Mouse (Mus musculus): ENCODE measurements around the gene Teddm1a. TPM values are rescaled to one million over a fixed set of nuclear protein-coding genes. Genes with fewer than 3 reads are reported as not detected.
"Not testable (repeated sequence)": the region's sequence is repeated elsewhere in the genome, so short reads cannot be mapped to it uniquely, and the experiment has no call there.

The Teddm1a gene
- polyA plus RNA-seq (2015; fragmentation: Nextera tagmentation; extraction: Ambion mirVana): not detected in 2 replicates

- Histone ChIP-seq H3K27me3 (0 out of 2 replicates have a peak, but pooled peaks cover 3% of the 10 kb centered on the region), H3K4me1 (peaks cover 5% of the 10 kb centered on the region; the same call in 1 of the 2 replicates), H3K9ac (no peak within 1 kb of the TSS), H3K4me2 (no peak within 1 kb of the TSS), H3K27ac (no peak within 1 kb of the TSS), H3K36me3 (no peaks in the 10 kb centered on the region), H3K4me3 (replicated peaks) (no peak within 1 kb of the TSS), H3K9me3 (replicated peaks) (no peaks in the 10 kb centered on the region)
- no peak for ATAC-seq (replicated peaks; ENCODE audit: low FRiP score)
- 33% methylated on average over 4 of the region's 4 CpGs for WGBS
These were observed at the start of gene Teddm1a for GRCm38 (mm10) chr1:153891442-153891841. Gene Teddm1a (plus strand): TSS chr1:153891742.

DNA sequence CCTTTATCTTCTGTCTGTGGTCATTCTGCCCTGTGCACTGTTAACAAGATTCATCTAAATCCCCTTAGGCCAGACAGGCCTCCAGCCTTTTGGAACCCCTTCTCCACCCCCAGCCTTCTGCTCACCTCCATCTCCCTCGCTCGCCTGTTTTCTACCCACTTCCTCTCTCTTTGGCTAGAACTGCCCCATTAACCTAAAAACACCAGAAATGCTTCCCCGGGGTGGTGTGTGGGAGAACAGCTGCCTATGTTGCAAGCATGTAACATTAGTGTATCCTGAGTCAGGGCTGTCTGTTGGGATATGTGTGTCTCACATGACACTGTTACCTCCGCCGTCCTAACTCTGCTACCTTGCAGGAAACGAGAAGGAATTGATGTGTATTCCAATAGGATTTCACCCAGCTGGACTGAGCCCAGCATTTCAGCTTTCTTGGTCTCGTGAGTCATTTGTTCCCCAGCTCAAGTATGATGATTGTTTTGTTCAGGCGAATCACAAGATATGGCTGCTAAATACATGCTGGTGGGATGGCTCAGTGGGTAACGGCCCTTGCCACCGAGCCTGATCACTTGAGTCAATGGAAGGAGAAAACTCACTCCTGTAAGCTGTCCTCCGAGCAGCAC is 49.3 kb upstream of the Teddm1a start:
- Histone ChIP-seq H3K36me3 (no peaks in the 10 kb centered on the region), H3K27ac (no peak overlapping the region), H3K4me2 (no peak overlapping the region), H3K9ac (no peak overlapping the region), H3K27me3 (no peaks in the 10 kb centered on the region), H3K9me3 (replicated peaks) (no peaks in the 10 kb centered on the region), H3K4me3 (replicated peaks) (no peak overlapping the region), H3K4me1 (no peaks in the 10 kb centered on the region)
- 86% methylated on average over 11 of the region's 11 CpGs for WGBS
- ATAC-seq (replicated peaks; ENCODE audit: low FRiP score): no peak

DNA sequence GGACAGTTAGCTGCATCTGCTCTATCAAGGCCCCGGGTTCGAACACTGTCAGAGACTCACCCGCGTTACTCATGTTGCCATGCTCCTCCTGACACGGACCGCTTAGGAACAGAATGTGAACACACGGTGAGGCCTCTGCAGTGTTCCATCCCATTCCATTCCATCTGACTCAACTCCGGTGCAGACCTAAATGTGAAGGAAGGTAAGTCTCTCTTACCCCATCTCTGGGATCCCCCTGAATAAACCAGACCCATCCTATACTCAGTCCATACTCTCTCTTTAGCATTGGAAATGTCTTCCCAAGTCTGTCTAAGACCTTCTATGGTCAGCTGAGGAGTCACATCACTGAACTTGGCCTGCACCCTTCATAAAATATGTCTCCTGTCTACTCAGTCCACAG is 47.5 kb upstream of the Teddm1a start, which contains the start of gene Rgsl1:
TSS of gene Rgsl1 (minus strand) at position 101 of the 400 bp plus-strand sequence.
- Histone ChIP-seq H3K4me1 (no peaks in the 10 kb centered on the region), H3K4me3 (replicated peaks) (no peak within 1 kb of the TSS), H3K9me3 (replicated peaks) (no peaks in the 10 kb centered on the region), H3K9ac (no peak within 1 kb of the TSS), H3K27me3 (no peaks in the 10 kb centered on the region), H3K4me2 (no peak within 1 kb of the TSS), H3K27ac (no peak within 1 kb of the TSS), H3K36me3 (no peaks in the 10 kb centered on the region)
- ATAC-seq (replicated peaks; ENCODE audit: low FRiP score): no peak
- 98% methylated on average over 8 of the region's 8 CpGs for WGBS

GRCm38 (mm10) chr1:153846420-153846819 is 45.1 kb upstream of the Teddm1a start:
- H3K27ac ChIP-seq: no peak overlapping the region
- no peak overlapping the region for H3K4me3 ChIP-seq (replicated peaks)
- no peaks in the 10 kb centered on the region for H3K27me3 ChIP-seq
- H3K4me2 ChIP-seq: no peak overlapping the region
- ATAC-seq (replicated peaks; ENCODE audit: low FRiP score): no peak
- no peaks in the 10 kb centered on the region for H3K9me3 ChIP-seq (replicated peaks)
- no peak overlapping the region for H3K9ac ChIP-seq
- no peaks in the 10 kb centered on the region for H3K4me1 ChIP-seq
- H3K36me3 ChIP-seq: no peaks in the 10 kb centered on the region
- 89% methylated on average over 7 of the region's 7 CpGs for WGBS

- 30% methylated on average over 6 of the region's 6 CpGs for WGBS
- ATAC-seq (replicated peaks; ENCODE audit: low FRiP score): no peak
- H3K27ac ChIP-seq: no peak overlapping the region
- no peak overlapping the region for H3K4me2 ChIP-seq
- H3K27me3 ChIP-seq: no peaks in the 10 kb centered on the region
- H3K4me1 ChIP-seq: no peaks in the 10 kb centered on the region
- no peak overlapping the region for H3K4me3 ChIP-seq (replicated peaks)
- no peaks in the 10 kb centered on the region for H3K36me3 ChIP-seq
- H3K9me3 ChIP-seq (replicated peaks): no peaks in the 10 kb centered on the region
- H3K9ac ChIP-seq: no peak overlapping the region
These were observed 44.7 kb upstream of the Teddm1a start for GRCm38 (mm10) chr1:153846867-153847266.

DNA sequence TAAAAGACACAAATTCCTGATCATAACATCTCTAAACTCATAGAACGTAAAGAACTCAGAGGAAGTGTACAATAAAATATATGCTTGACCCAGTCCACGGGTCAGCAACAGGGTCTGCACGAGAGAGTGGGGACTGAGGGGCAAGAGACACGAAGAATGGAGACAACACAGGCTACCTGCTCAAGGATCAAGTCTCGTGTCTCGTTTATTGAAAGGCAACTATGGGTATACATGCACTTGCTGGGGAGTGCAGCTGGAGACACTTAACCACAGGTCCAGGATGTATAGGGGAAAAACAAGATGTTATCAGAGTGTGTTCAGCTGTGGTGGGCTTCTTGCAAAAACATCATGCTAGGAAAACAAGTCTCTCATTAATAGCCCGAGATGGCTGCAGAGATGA is 38.8 kb upstream of the Teddm1a start:
- not testable (repeated sequence) for H3K27ac ChIP-seq; H3K9me3 ChIP-seq (replicated peaks); H3K36me3 ChIP-seq; H3K9ac ChIP-seq; H3K4me1 ChIP-seq; H3K27me3 ChIP-seq; H3K4me3 ChIP-seq (replicated peaks); ATAC-seq (replicated peaks; ENCODE audit: low FRiP score); H3K4me2 ChIP-seq
- 61% methylated on average over 7 of the region's 7 CpGs for WGBS

DNA sequence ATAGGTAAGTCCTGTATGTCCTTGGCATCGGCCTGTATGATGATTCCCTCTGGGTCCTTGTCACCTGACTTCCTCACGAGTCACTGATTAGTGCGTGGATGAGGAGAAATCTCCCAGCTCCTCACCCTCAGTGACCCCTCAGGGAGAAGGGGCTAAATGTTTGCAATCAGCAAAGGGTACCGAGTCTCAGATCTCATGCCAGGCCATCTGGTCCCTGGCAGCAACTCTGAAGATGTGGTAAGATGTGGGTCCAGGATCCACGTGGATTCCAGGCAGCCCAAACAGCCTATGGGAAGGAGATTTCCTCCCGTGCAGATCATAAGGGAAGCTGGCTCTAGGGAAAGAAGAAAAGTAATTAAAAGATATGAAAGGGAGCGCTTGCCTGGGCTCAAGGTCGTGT is 35.6 kb upstream of the Teddm1a start:
- 78% methylated on average over 8 of the region's 8 CpGs for WGBS
- H3K4me3 ChIP-seq (replicated peaks): no peak overlapping the region
- H3K36me3 ChIP-seq: no peaks in the 10 kb centered on the region
- no peaks in the 10 kb centered on the region for H3K27me3 ChIP-seq
- H3K27ac ChIP-seq: no peak overlapping the region
- no peak for ATAC-seq (replicated peaks; ENCODE audit: low FRiP score)
- no peak overlapping the region for H3K4me2 ChIP-seq
- H3K9me3 ChIP-seq (replicated peaks): no peaks in the 10 kb centered on the region
- no peak overlapping the region for H3K9ac ChIP-seq
- H3K4me1 ChIP-seq: no peaks in the 10 kb centered on the region

DNA sequence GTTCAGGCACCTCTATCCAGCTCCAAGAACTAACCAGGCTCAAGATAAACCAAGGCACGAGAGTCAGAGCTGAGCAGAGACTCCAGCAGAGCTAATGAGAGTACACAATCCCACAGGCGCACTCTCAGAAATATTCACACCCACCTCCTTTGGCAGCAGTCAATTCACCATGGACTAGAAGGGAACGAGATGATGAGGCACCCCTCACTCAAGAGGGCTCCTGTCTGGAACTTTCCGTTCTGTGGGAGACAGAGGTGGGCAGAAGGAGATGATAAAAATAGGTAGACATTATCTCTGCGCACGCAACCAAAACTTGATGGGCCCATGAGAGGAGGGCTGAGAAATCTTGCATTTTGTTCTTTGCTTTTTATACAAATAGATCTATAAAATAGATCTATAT is 17.5 kb upstream of the Teddm1a start, which contains the start of gene Teddm1b:
TSS of gene Teddm1b (plus strand) at position 301 of the 400 bp plus-strand sequence.
- H3K36me3 ChIP-seq: no peaks in the 10 kb centered on the region
- 90% methylated on average over 6 of the region's 6 CpGs for WGBS
- no peaks in the 10 kb centered on the region for H3K27me3 ChIP-seq
- no peak for ATAC-seq (replicated peaks; ENCODE audit: low FRiP score)
- no peaks in the 10 kb centered on the region for H3K9me3 ChIP-seq (replicated peaks)
- H3K4me2 ChIP-seq: no peak within 1 kb of the TSS
- H3K4me3 ChIP-seq (replicated peaks): no peak within 1 kb of the TSS
- H3K4me1 ChIP-seq: peaks cover 5% of the 10 kb centered on the region; the same call in 1 of the 2 replicates
- no peak within 1 kb of the TSS for H3K9ac ChIP-seq
- H3K27ac ChIP-seq: no peak within 1 kb of the TSS

DNA sequence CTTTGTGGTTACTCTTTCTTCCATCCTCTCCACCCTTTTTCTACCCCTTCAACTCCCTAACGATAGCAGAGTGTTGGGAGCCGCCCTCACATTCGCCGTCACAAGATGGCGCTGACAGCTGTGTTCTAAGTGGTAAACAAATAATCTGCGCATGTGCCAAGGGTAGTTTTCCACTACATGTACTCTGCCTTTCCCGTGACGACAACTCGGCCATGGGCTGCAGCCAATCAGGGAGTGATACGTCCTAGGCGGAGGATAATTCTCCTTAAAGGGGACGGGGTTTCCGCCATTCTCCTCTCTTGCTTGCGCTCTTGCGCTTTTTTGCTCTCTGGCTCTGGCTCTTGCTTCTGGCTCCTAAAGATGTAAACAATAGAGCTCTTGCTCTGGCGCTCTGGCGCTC is 11.2 kb upstream of the Teddm1a start:
- not testable (repeated sequence) for H3K9me3 ChIP-seq (replicated peaks); ATAC-seq (replicated peaks; ENCODE audit: low FRiP score); H3K4me2 ChIP-seq; H3K36me3 ChIP-seq; H3K27me3 ChIP-seq; H3K4me3 ChIP-seq (replicated peaks); H3K9ac ChIP-seq; H3K27ac ChIP-seq; H3K4me1 ChIP-seq
- WGBS: 98% methylated on average over 17 of the region's 17 CpGs

GRCm38 (mm10) chr1:153886024-153886633 is 5.4 kb upstream of the Teddm1a start:
- peak; percentile 79 for ATAC-seq (replicated peaks; ENCODE audit: low FRiP score)
- Histone ChIP-seq H3K4me1 (peaks cover 11% of the 10 kb centered on the region; the same call in 1 of the 2 replicates), H3K9ac (no peak overlapping the region), H3K4me3 (replicated peaks) (no peak overlapping the region), H3K36me3 (no peaks in the 10 kb centered on the region), H3K9me3 (replicated peaks) (no peaks in the 10 kb centered on the region), H3K27me3 (no peaks in the 10 kb centered on the region), H3K4me2 (no peak overlapping the region), H3K27ac (no peak overlapping the region)
- WGBS: 19% methylated on average over 17 of the region's 17 CpGs

DNA sequence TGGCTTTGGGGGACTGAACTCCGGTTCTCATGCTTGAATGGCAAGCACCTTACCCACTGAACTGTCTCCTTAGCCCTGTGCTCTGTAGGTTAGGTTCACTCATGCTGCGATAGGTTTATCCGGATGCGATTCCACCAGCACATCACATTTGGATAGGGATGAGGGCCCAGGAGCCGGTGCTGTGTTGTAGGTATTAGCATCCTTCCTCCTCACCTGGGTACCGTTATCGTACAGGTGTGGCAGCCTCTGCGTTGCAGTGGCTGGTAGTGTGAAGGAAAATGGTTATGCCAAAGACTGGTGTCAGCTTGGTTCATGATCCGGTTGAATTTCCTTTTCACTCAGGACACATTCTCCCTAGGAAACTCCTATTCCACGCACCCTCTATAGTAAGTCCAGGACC is 1.4 kb upstream of the Teddm1a start:
- H3K36me3 ChIP-seq: no peaks in the 10 kb centered on the region
- no peak overlapping the region for H3K4me2 ChIP-seq
- peaks cover 11% of the 10 kb centered on the region; the same call in 1 of the 2 replicates for H3K4me1 ChIP-seq
- no peak overlapping the region for H3K27ac ChIP-seq
- ATAC-seq (replicated peaks; ENCODE audit: low FRiP score): no peak
- 0 out of 2 replicates have a peak, but pooled peaks cover 3% of the 10 kb centered on the region for H3K27me3 ChIP-seq
- WGBS: 91% methylated on average over 10 of the region's 10 CpGs
- no peak overlapping the region for H3K4me3 ChIP-seq (replicated peaks)
- H3K9ac ChIP-seq: no peak overlapping the region
- H3K9me3 ChIP-seq (replicated peaks): no peaks in the 10 kb centered on the region

DNA sequence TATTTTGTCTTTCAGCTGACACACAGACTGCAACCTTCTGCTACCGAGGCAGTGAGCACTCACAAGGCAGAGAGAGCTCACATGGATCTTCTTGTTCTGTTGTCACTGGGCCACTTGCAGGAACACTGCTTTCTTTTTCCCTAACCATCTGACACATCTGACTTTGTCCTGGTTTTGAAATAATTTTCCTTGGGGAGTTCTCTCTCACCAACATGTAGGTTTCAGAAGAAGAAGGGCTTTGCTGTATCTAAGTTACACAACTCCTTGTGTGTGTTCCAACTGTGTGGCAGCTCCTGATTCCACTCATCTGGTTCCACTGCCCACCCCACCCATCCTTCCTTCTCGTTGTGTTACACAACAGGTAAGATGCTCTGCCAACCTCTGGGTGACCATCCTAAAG is 2.2 kb downstream of the Teddm1a start:
- Histone ChIP-seq H3K36me3 (no peaks in the 10 kb centered on the region), H3K4me3 (replicated peaks) (no peak overlapping the region), H3K27ac (no peak overlapping the region), H3K27me3 (0 out of 2 replicates have a peak, but pooled peaks cover 3% of the 10 kb centered on the region), H3K4me2 (no peak overlapping the region), H3K9ac (no peak overlapping the region), H3K9me3 (replicated peaks) (no peaks in the 10 kb centered on the region), H3K4me1 (peaks cover 3% of the 10 kb centered on the region; the same call in 1 of the 2 replicates)
- 72% methylated on average over 2 of the region's 2 CpGs for WGBS
- no peak for ATAC-seq (replicated peaks; ENCODE audit: low FRiP score)
